Mouse (Mus musculus) gastrocnemius, adult 2 months (tissue): ENCODE data around the gene Myzap. TPM values are rescaled to one million over a fixed set of nuclear protein-coding genes. Genes with fewer than 3 reads are reported as not detected.
A peak's percentile ranks its signal among the peaks of the same experiment; 100 is the strongest.

Source experiments
- DNase-seq: peaks from one replicate; pipeline ENCODE4 v3.0.0; 2022
- H3K27ac ChIP-seq: fragments of 200-600 bp; 2 replicates; pipeline ENCODE4 v1.8.1; 2022; ENCODE audit warnings: mild to moderate bottlenecking
- H3K4me3 ChIP-seq: fragments of 200-600 bp; 2 replicates; pipeline ENCODE4 v1.8.1; 2022; ENCODE audit warnings: mild to moderate bottlenecking, moderate library complexity
- CTCF ChIP-seq: fragments of 200-600 bp; IDR thresholded peaks from 2 replicates; pipeline ENCODE4 v1.8.1; 2022; ENCODE audit warnings: antibody characterized with exemption, mild to moderate bottlenecking, moderate library complexity
- intact Hi-C: fragments of 180-260 bp; cut with DNase I; formaldehyde crosslinking; loops from one replicate; pipeline ENCODE4 v1.15.1; 2025
- total RNA-seq, 2 experiments: library from RNA; stranded (reverse); gene quantifications; 2 replicates each; pipeline ENCODE4 v1.2.3; 2021

Gene Myzap
- total RNA-seq, 2 experiments from 2014 or later: 3.7 to 5.1 TPM

DNA sequence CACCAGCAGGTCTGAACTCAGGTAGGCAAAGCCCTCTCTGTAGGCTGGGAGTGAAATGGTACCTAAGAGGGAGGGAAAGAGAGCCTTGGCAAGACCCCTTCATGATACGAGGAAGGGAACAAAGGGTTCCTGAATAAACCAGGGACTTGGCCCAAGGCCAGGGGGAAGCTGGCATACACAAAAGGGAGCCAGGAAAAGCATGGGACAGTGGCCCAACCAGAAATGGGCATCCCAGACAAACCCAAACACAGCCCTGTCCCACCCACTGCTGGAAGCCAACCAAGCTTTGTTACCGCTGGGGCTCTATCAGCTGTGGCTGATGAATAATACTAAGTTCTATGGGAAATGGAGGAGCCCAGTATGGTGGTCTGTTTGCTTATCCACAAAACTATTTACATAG, 34.4 kb downstream of the Myzap start:
- no peak for TF ChIP-seq CTCF
- intact Hi-C loops: no loop called here
- H3K4me3 ChIP-seq: no peak overlapping the region
- peak overlapping the region; percentile 24; the same call in 1 of the 2 replicates for H3K27ac ChIP-seq
- peak; percentile 46 for DNase-seq

DNA sequence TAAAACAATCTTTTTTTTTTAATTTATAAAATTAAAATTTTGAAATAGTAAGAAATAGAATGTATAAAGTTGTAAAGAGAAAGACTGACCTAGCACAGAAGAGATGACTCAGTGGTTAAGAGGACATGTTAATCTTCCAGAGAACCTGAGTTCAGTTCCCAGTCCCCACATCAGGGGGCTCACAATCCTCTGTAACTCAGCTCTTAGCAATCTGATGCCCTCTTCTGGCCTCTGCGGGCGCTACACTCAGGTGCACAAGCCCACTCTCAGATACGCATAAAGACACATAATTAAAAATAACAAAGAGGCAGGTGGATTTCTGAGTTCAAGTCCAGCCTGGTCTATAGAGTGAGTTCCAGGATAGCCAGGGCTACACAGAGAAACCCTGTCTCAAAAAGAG, 38.2 kb downstream of the Myzap start:
- Histone ChIP-seq H3K4me3 (no peak overlapping the region), H3K27ac (no peak overlapping the region)
- TF ChIP-seq CTCF: no peak; the same call in 1 of the 2 replicates
- intact Hi-C loops: no loop called here
- no peak for DNase-seq

GRCm38 (mm10) chr9:71550176-71550575, 42.0 kb downstream of the Myzap start:
- Histone ChIP-seq H3K4me3 (no peak overlapping the region), H3K27ac (no peak overlapping the region)
- intact Hi-C loops: no loop called here
- no peak for TF ChIP-seq CTCF
- no peak for DNase-seq

GRCm38 (mm10) chr9:71547704-71548275, 44.4 kb downstream of the Myzap start:
- intact Hi-C loops: no loop called here
- H3K27ac ChIP-seq: peak overlapping the region; percentile 57; the same call in 1 of the 2 replicates
- TF ChIP-seq CTCF: no peak

GRCm38 (mm10) chr9:71544831-71545230, 47.3 kb downstream of the Myzap start:
- no peak overlapping the region for H3K4me3 ChIP-seq
- intact Hi-C loops: loop anchor here (1.0 kb wide), 1 partner anchor 71 kb away; no protein-coding TSS in a partner anchor
- no peak for TF ChIP-seq CTCF
- no peak overlapping the region for H3K27ac ChIP-seq
- DNase-seq: no peak

More at GRCm38 (mm10) chr9:71547704-71548275, 44.4 kb downstream of the Myzap start:
- DNase-seq: no peak
- H3K4me3 ChIP-seq: no peak overlapping the region

GRCm38 (mm10) chr9:71543443-71544222, 48.5 kb downstream of the Myzap start:
- intact Hi-C loops: loop anchor here (1.0 kb wide), 1 partner anchor 73 kb away; no protein-coding TSS in a partner anchor
- H3K27ac ChIP-seq: no peak overlapping the region
- peak; percentile 87 for DNase-seq
- 0 out of 2 replicates have a peak overlapping the region, but pooled peaks have one; percentile 19 for H3K4me3 ChIP-seq
- TF ChIP-seq CTCF: peak; percentile 84

- Histone ChIP-seq H3K27ac (no peak overlapping the region), H3K4me3 (no peak overlapping the region)
- DNase-seq: no peak
- no peak for TF ChIP-seq CTCF
- intact Hi-C loops: no loop called here
Observed at GRCm38 (mm10) chr9:71542292-71542691, 49.9 kb downstream of the Myzap start.

- no peak for TF ChIP-seq CTCF
- H3K4me3 ChIP-seq: no peak overlapping the region
- intact Hi-C loops: no loop called here
- no peak overlapping the region for H3K27ac ChIP-seq
- no peak for DNase-seq
Observed at GRCm38 (mm10) chr9:71540739-71541138, 51.4 kb downstream of the Myzap start.

DNA sequence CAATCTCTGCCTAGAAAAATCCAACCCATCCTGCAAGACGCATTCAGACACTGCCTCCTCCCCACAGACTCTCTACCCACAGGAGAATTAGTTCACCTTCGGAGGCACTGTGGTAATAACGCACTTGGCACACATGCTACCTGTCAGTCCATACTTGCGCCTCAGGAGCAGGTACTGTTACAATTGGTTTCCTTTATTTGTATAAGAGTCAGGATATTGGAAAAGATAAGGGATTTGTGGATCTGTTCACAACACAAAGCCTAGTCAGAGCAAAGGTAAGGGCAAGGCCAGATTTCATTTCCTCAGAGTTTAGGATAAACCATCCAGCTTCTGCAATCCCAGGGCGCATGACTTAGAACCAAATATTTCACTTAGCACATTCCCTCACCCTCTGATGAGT, 56.4 kb downstream of the Myzap start:
- TF ChIP-seq CTCF: no peak
- intact Hi-C loops: no loop called here
- Histone ChIP-seq H3K4me3 (no peak overlapping the region), H3K27ac (no peak overlapping the region)
- DNase-seq: no peak

GRCm38 (mm10) chr9:71535036-71535435, 57.1 kb downstream of the Myzap start:
- intact Hi-C loops: no loop called here
- H3K4me3 ChIP-seq: no peak overlapping the region

DNA sequence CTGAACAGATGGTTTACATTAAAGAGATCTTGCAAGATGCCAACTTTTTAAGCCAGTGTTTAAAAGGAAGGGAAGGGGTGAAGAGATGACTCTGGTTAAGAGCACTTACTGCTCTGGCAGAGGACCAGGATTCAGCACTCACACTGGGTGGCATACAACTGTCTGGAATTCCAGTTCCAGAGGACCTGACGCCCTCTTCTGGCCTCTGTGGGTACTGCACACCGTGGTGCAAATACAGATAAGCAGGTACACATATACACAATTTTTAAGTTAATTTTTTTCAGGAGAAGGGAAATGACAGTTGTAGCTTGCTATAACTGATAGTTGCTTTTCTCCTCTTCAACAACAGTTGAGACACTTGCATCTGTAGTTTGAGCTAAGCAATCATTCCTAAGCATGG, 62.2 kb downstream of the Myzap start:
- Histone ChIP-seq H3K4me3 (no peak overlapping the region), H3K27ac (no peak overlapping the region)
- intact Hi-C loops: no loop called here
- DNase-seq: no peak
- peak; percentile 29; the same call in 1 of the 2 replicates for TF ChIP-seq CTCF

More at GRCm38 (mm10) chr9:71535036-71535435, 57.1 kb downstream of the Myzap start:
- DNase-seq: no peak
- H3K27ac ChIP-seq: no peak overlapping the region
- TF ChIP-seq CTCF: no peak

DNA sequence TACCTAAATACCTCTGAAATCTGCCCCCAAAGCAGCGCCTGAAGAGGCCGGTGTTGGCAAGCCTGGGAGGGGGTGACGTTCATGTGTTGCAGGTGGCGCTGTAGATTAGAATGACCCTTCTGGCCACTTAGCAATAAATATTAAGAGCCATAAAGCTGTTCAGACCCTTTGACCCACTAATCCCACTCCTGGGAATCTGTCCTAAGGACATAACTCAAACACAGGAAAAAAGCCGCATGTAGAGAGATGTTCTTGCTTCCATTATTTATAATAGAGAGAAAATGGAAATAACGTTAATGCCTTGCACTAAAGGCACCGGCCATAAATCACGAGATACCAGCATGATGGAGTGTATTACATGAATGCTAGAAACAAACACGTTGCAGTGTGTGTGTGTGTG, 64.7 kb downstream of the Myzap start:
- Histone ChIP-seq H3K4me3 (no peak overlapping the region), H3K27ac (no peak overlapping the region)
- no peak for DNase-seq
- intact Hi-C loops: no loop called here
- no peak for TF ChIP-seq CTCF

GRCm38 (mm10) chr9:71523901-71524300, 68.3 kb downstream of the Myzap start:
- H3K27ac ChIP-seq: no peak overlapping the region
- TF ChIP-seq CTCF: no peak
- no peak overlapping the region for H3K4me3 ChIP-seq
- intact Hi-C loops: no loop called here
- DNase-seq: peak; percentile 43
